Mouse (Mus musculus) forebrain, embryonic 10.5 days (tissue): ENCODE measurements around the gene Tigit. TPM values are rescaled to one million over a fixed set of nuclear protein-coding genes. Genes with fewer than 3 reads are reported as not detected.

ENCODE experiments used
- DNase-seq: peaks from one replicate; pipeline ENCODE4 v3.0.0-alpha.2; 2017; ENCODE audit warnings: low spot score; ENCODE audit errors: extremely low spot score
- H3K27ac ChIP-seq: fragments of 300-500 bp; sonication (generic); 2 replicates; pipeline ENCODE4 v1.5.1; 2016; ENCODE audit warnings: mild to moderate bottlenecking
- H3K27me3 ChIP-seq: fragments of 300-500 bp; sonication (generic); 2 replicates; pipeline ENCODE4 v1.6.1; 2016; ENCODE audit warnings: mild to moderate bottlenecking; ENCODE audit not compliant: poor library complexity, severe bottlenecking
- H3K36me3 ChIP-seq: fragments of 300-500 bp; sonication (generic); replicated peaks from 2 replicates; pipeline ENCODE4 v1.6.1; 2016; ENCODE audit warnings: mild to moderate bottlenecking, moderate library complexity
- H3K4me1 ChIP-seq: fragments of 300-500 bp; sonication (generic); 2 replicates; pipeline ENCODE4 v1.6.1; 2016
- H3K4me3 ChIP-seq: fragments of 300-500 bp; sonication (generic); 2 replicates; pipeline ENCODE4 v1.5.1; 2016; ENCODE audit warnings: mild to moderate bottlenecking, moderate library complexity
- H3K9me3 ChIP-seq: fragments of 300-500 bp; sonication (generic); 2 replicates; pipeline ENCODE4 v1.6.1; 2016; ENCODE audit warnings: mild to moderate bottlenecking, moderate library complexity
- WGBS: fragments of 180-500 bp; shearing (Covaris S2); methylation state at CpG from one replicate; pipeline ENCODE4 v1.1.7; 2016; 5-methylcytosine and 5-hydroxymethylcytosine counted together
- polyA plus RNA-seq: library from polyadenylated mRNA; unstranded; fragments of >200 nt; fragmentation: Nextera tagmentation; extraction: Ambion mirVana; gene quantifications from 2 replicates; pipeline ENCODE4 v1.2.1, GENCODE M21; 2016

Tigit gene
- polyA plus RNA-seq, 1 experiment from 2014 or later: not detected

DNA sequence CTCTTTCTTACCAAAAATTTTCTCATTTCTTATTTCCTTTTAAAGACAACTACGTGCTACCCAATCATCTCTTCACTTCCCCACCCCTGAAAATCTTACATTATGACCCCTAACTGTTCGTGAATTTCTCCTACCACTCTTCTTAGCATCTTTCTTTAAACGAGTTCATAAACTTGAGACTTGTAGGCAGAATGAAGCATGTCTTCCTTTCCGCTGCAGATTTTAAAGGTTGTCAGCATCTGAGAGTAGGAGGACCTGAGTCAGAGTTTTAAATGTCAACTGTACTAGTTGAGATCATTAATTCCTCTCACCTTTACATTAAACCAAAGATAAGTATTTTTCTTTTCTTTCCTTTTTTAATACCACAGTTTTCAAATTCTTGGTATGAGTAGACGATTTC lies 35.3 kb downstream of the Tigit start:
- no peaks in the 10 kb centered on the region for H3K27me3 ChIP-seq
- WGBS: 91% methylated on average over 5 of the region's 5 CpGs
- H3K4me3 ChIP-seq: no peak overlapping the region
- H3K27ac ChIP-seq: no peak overlapping the region
- H3K36me3 ChIP-seq: no peaks in the 10 kb centered on the region; the same call in 1 of the 2 replicates
- peaks cover 19% of the 10 kb centered on the region for H3K4me1 ChIP-seq
- H3K9me3 ChIP-seq: no peaks in the 10 kb centered on the region
- DNase-seq: no peak

DNA sequence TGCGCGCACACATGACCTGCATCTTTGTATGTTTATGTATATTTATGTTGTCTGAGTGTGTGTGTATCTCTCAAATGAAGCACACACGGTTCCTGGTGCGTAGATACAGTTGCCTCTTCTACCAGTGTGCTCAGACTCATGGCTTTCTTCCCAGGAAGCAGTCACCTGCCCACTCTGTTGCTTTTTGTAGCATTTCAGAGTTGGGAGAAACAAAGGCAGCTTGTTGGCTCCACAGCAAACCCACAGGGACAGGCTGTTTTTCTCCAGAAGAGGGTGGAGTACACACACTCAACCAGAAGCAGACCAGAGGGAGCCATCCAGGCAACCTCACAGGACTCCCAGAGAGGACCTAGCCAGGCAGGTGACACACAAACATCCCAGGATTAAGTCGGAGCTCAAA lies 38.0 kb downstream of the Tigit start:
- Histone ChIP-seq H3K27me3 (no peaks in the 10 kb centered on the region), H3K9me3 (no peaks in the 10 kb centered on the region), H3K27ac (peak overlapping the region; percentile 58), H3K4me1 (peaks cover 46% of the 10 kb centered on the region), H3K4me3 (no peak overlapping the region), H3K36me3 (no peaks in the 10 kb centered on the region; the same call in 1 of the 2 replicates)
- WGBS: 91% methylated on average over 5 of the region's 5 CpGs
- DNase-seq: no peak

DNA sequence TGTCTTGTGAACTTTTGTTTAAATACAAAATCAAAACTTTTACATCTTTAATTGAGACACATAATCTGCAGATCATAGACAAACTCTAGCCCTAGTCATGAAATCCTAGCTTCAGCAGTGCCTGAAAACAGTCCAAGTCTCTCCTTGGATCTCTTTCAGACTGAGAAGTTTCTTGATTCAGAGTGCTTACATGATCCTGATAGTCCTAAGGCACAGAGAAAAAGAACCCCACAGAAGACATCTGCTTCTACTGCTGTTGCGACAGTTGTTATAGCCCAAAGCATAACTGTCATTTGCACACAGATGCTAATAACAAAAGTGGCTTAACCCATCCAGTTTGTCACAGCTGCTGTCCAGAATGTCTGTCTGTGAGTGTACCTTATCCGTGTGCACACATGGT lies 38.7 kb downstream of the Tigit start:
- no peak overlapping the region for H3K4me3 ChIP-seq
- H3K27ac ChIP-seq: peak overlapping the region; percentile 37
- 93% methylated on average over 2 of the region's 2 CpGs for WGBS
- H3K4me1 ChIP-seq: peaks cover 50% of the 10 kb centered on the region
- no peak for DNase-seq
- H3K9me3 ChIP-seq: no peaks in the 10 kb centered on the region
- H3K27me3 ChIP-seq: no peaks in the 10 kb centered on the region
- no peaks in the 10 kb centered on the region; the same call in 1 of the 2 replicates for H3K36me3 ChIP-seq

DNA sequence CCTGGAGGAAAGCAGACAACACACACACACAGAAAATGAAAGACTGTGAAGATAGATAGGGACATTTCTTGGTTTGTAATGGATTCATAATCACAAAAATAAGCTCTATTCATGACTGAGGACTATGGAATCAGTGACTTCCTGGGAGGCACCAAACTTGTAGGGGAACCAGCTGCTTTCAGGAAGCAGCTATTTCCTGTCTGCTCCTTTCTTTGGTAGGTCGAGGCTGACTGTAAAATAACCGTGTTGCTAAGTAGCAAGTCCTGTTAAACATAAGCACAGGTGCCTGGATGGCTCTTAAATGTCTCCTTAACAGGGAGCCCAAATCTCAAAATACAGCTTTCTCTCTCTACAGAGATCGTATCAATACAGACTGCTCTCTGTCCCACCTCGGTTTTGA lies 39.1 kb downstream of the Tigit start:
- no peak for DNase-seq
- WGBS: 86% methylated on average over 4 of the region's 4 CpGs
- H3K27ac ChIP-seq: peak overlapping the region; percentile 76

DNA sequence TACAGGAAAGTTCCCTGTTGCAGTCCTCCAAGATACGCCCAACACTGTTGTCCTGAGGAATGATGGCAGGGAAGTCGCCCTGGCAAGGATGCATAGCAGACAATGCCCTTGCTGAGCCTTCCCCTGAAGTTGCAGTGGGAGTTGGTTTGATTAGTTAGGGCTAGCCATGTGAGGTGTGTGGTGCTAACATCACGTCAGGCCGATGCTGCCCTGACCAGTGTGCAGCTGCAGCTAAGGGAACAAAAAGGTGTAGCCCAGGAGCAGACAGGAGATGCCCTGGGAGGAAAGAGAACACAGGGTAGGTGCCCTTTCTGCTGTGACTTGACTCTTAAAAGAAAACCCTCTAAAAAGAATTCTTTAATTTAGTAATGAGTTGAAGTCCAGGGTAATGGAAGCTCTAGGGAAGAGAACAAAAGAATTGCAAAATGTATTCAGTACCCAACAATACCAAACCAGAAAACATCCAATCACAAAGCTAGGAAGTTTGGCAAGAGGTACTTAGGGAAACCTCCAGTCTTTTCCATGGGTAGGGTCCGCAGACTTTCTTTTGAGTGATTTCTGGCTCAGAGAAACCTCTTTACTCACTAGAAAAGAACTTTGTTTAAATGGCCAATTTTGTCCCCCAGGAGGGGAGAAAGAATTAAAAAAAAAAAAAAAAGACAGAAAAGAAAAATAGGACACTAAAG lies 40.5 kb downstream of the Tigit start:
- H3K9me3 ChIP-seq: no peaks in the 10 kb centered on the region
- WGBS: 33% methylated on average over 5 of the region's 5 CpGs
- peaks cover 62% of the 10 kb centered on the region for H3K4me1 ChIP-seq
- H3K27me3 ChIP-seq: no peaks in the 10 kb centered on the region
- H3K36me3 ChIP-seq: peaks cover 3% of the 10 kb centered on the region
- peak overlapping the region; percentile 82 for H3K27ac ChIP-seq
- no peak overlapping the region for H3K4me3 ChIP-seq
- DNase-seq: peak; percentile 40

More for the DNA sequence above, 39.1 kb downstream of the Tigit start:
- H3K36me3 ChIP-seq: no peaks in the 10 kb centered on the region; the same call in 1 of the 2 replicates
- no peaks in the 10 kb centered on the region for H3K9me3 ChIP-seq
- peaks cover 54% of the 10 kb centered on the region for H3K4me1 ChIP-seq
- H3K27me3 ChIP-seq: no peaks in the 10 kb centered on the region
- H3K4me3 ChIP-seq: no peak overlapping the region

DNA sequence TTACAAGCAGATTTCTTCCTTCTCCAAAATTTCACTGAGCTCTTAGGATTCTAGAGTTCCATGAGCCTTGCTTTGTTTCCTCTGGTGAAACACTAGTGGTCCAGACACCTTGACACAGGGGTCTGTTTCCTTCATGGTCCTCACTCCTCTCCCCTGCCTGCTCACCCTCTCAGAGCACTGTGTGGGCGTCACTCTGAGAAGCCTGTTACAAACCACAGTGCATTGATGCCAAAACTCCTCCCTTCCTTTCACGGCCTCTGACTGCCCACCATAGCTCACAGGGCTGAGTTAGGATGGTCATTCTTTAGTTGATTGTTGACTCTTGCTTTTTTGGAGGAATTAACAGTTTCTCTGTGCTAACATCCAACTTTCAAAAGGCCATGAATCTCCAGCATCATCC lies 43.6 kb downstream of the Tigit start:
- Histone ChIP-seq H3K4me3 (no peak overlapping the region), H3K27ac (peak overlapping the region; percentile 76), H3K9me3 (no peaks in the 10 kb centered on the region), H3K4me1 (peaks cover 69% of the 10 kb centered on the region), H3K27me3 (no peaks in the 10 kb centered on the region), H3K36me3 (peaks cover 8% of the 10 kb centered on the region)
- DNase-seq: no peak
- WGBS: 17% methylated on average over 2 of the region's 2 CpGs

DNA sequence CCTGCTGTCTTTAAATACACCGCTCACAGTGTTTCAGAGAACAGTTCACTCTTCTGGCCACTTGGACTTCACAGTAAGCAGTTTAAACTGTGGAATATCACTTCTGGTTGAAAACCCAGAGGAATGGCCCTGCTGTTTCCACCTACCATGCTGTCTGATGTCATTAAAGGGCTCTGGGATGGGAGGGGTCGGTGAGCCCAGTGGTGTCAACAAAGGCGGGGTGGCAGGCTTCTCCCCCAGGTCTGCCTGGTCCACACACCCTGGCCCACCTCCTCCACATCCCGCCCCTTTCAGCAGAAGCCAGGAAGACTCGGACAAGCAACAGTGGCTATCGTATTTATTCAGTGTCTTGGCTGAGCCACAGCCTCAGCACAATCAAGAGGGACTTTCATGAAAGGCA lies 44.7 kb downstream of the Tigit start:
- WGBS: 45% methylated on average over 6 of the region's 6 CpGs
- Histone ChIP-seq H3K9me3 (no peaks in the 10 kb centered on the region), H3K4me1 (peaks cover 69% of the 10 kb centered on the region), H3K27ac (peak overlapping the region; percentile 76), H3K36me3 (peaks cover 8% of the 10 kb centered on the region), H3K4me3 (no peak overlapping the region), H3K27me3 (no peaks in the 10 kb centered on the region)
- DNase-seq: no peak

DNA sequence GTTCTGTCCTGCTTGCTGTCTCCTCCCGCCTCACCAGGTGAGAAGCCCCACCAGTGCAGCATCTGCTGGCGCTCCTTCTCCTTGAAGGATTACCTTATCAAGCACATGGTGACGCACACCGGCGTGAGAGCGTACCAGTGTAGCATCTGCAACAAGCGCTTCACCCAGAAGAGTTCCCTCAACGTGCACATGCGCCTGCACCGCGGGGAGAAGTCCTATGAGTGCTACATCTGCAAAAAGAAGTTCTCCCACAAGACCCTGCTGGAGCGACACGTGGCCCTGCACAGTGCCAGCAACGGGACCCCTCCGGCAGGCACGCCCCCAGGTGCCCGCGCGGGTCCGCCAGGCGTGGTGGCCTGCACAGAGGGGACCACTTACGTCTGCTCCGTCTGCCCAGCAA lies 45.7 kb downstream of the Tigit start:
- peaks cover 62% of the 10 kb centered on the region for H3K4me1 ChIP-seq
- peaks cover 8% of the 10 kb centered on the region for H3K36me3 ChIP-seq
- no peaks in the 10 kb centered on the region for H3K27me3 ChIP-seq
- peak overlapping the region; percentile 52; the same call in 1 of the 2 replicates for H3K27ac ChIP-seq
- no peaks in the 10 kb centered on the region for H3K9me3 ChIP-seq
- no peak overlapping the region for H3K4me3 ChIP-seq
- DNase-seq: no peak
- 89% methylated on average over 23 of the region's 23 CpGs for WGBS

DNA sequence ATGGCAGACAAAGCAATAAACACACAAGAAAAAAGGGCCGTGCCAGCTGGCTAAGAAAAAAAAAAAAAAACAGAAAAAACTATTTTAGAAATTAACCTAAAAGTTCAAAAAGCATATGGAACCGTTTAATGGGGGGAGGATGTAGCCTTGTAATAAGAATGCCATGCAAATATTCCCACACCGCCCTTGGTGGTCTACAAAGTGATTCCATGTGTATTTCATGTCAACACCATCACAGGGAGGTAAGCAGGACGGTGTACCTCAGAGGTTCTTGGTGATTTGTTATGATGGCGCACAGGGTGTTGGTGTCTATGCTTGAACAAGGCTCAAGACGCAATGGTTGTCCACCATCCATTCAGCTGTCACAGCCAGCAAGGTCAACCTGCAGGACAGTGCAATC lies 46.6 kb downstream of the Tigit start:
- Histone ChIP-seq H3K36me3 (peaks cover 8% of the 10 kb centered on the region), H3K27ac (no peak overlapping the region), H3K4me1 (peaks cover 53% of the 10 kb centered on the region), H3K4me3 (no peak overlapping the region), H3K9me3 (no peaks in the 10 kb centered on the region), H3K27me3 (no peaks in the 10 kb centered on the region)
- 80% methylated on average over 6 of the region's 6 CpGs for WGBS
- DNase-seq: no peak

DNA sequence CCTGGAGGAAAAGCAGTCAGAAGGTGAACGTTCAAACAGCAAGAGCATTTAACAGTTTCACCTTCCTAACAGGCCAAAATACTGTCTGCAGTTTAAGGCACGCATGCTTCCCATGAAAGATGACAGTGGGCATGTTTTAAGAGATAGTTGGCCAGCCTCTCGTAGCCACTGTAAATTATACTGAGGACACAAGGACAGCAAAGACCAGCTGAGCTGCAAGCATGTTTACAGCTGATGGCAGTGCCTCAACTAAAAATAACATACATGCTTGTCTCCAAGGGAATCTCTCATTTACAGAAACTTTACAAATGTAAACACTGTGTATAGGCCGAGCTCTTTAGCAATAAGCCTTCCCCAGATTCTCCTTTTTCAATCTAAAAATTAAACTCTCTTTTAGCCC lies 47.6 kb downstream of the Tigit start:
- H3K9me3 ChIP-seq: no peaks in the 10 kb centered on the region
- WGBS: 74% methylated on average over 4 of the region's 4 CpGs
- no peak for DNase-seq
- H3K4me3 ChIP-seq: no peak overlapping the region
- H3K4me1 ChIP-seq: peaks cover 43% of the 10 kb centered on the region
- H3K27me3 ChIP-seq: no peaks in the 10 kb centered on the region
- peaks cover 10% of the 10 kb centered on the region for H3K36me3 ChIP-seq
- H3K27ac ChIP-seq: no peak overlapping the region

DNA sequence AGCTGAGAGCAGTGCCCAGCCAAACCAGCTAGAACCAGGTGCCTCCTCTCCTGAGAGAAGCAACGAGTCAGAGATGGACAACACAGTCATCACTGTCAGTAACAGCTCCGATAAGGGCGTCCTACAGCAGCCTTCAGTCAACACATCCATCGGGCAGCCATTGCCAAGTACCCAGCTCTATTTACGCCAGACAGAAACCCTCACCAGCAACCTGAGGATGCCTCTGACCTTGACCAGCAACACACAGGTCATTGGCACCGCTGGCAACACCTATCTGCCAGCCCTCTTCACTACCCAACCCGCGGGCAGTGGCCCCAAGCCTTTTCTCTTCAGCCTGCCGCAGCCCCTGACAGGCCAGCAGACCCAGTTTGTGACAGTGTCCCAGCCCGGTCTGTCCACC lies 53.6 kb downstream of the Tigit start:
- no peak overlapping the region for H3K4me3 ChIP-seq
- H3K27ac ChIP-seq: peak overlapping the region; percentile 56; the same call in 1 of the 2 replicates
- WGBS: 92% methylated on average over 10 of the region's 10 CpGs
- H3K36me3 ChIP-seq: peaks cover 32% of the 10 kb centered on the region
- peaks cover 18% of the 10 kb centered on the region for H3K4me1 ChIP-seq
- H3K9me3 ChIP-seq: peaks cover 8% of the 10 kb centered on the region; the same call in 1 of the 2 replicates
- no peaks in the 10 kb centered on the region for H3K27me3 ChIP-seq
- no peak for DNase-seq

DNA sequence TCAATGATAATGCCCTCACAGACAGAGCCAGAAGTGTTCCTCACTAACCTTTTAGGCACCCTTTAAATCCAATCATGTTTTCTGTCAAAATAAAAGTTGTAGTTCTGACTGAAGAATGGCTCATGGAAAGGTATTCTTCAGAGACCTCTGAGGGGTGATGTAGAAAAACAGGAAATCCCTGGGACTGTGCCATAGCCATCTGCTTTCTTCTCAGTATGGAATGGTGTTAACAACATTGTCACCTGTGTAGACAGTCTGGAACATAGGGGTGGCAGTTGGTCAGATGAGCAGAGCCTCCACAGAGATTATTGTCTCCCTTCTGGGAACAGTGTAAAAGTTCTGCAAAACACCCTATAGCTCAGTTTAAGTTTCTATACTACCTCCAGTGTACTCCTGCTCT lies 55.9 kb downstream of the Tigit start:
- peaks cover 27% of the 10 kb centered on the region for H3K4me1 ChIP-seq
- H3K9me3 ChIP-seq: peaks cover 8% of the 10 kb centered on the region; the same call in 1 of the 2 replicates
- no peak for DNase-seq
- H3K27ac ChIP-seq: no peak overlapping the region
- H3K4me3 ChIP-seq: no peak overlapping the region
- no peaks in the 10 kb centered on the region for H3K27me3 ChIP-seq
- H3K36me3 ChIP-seq: peaks cover 32% of the 10 kb centered on the region

DNA sequence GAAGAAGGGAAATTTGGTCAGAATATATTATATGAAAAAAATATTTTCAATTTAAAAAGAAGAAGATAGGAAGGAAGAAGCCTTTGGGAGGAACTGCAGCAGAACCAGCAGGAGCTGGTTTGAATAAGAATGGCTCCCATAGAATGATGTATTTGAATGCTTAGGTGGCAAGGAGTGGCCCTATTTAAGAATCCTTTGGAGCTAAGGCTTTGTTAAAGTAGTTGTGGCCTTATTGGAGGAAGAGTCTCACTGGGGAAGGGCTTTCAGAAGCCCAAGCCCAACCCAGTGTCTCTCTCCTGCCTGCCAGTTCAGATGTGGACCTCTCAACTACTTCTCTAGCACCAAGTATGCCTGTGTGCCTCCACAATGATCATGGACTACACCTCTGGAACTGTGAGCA lies 56.9 kb downstream of the Tigit start:
- peaks cover 36% of the 10 kb centered on the region for H3K4me1 ChIP-seq
- H3K27me3 ChIP-seq: no peaks in the 10 kb centered on the region
- H3K4me3 ChIP-seq: no peak overlapping the region
- no peak overlapping the region for H3K27ac ChIP-seq
- DNase-seq: no peak
- peaks cover 8% of the 10 kb centered on the region; the same call in 1 of the 2 replicates for H3K9me3 ChIP-seq
- peaks cover 32% of the 10 kb centered on the region for H3K36me3 ChIP-seq
